Mouse (Mus musculus): Measurements from ENCODE around the gene Gal3st1.
"Not testable (repeated sequence)": the region's sequence is repeated elsewhere in the genome, so short reads cannot be mapped to it uniquely, and the experiment has no call there.

- not testable (repeated sequence) for TF ChIP-seq CTCF, EP300 (IDR thresholded peaks at IDR 0.05; ENCODE audit: low read depth)
Measured at GRCm38 (mm10) chr11:3955371-3955770, 28.1 kb upstream of the Gal3st1 start.
